Mouse (Mus musculus) gonadal fat pad, adult 2 months (tissue): ENCODE results near the gene Birc6. TPM values are rescaled to one million over a fixed set of nuclear protein-coding genes. Genes with fewer than 3 reads are reported as not detected.

Experiments
- DNase-seq: peaks from one replicate; pipeline ENCODE4 v3.0.0-alpha.2; 2012; ENCODE audit warnings: low read depth
- polyA plus RNA-seq: library from polyadenylated mRNA; depleted of rRNA; stranded (reverse); fragments of >200 nt; gene quantifications from 2 replicates; pipeline ENCODE4 v1.2.3, GENCODE M21; 2012; rRNA removed

Gene Birc6
- 77.5 and 85.6 TPM in 2 replicates for polyA plus RNA-seq

- peak; percentile 84 for DNase-seq
Observed at GRCm38 (mm10) chr17:74527729-74528607, at the start of gene Birc6. Gene Birc6, plus strand, starts transcription at chr17:74528295.

DNA sequence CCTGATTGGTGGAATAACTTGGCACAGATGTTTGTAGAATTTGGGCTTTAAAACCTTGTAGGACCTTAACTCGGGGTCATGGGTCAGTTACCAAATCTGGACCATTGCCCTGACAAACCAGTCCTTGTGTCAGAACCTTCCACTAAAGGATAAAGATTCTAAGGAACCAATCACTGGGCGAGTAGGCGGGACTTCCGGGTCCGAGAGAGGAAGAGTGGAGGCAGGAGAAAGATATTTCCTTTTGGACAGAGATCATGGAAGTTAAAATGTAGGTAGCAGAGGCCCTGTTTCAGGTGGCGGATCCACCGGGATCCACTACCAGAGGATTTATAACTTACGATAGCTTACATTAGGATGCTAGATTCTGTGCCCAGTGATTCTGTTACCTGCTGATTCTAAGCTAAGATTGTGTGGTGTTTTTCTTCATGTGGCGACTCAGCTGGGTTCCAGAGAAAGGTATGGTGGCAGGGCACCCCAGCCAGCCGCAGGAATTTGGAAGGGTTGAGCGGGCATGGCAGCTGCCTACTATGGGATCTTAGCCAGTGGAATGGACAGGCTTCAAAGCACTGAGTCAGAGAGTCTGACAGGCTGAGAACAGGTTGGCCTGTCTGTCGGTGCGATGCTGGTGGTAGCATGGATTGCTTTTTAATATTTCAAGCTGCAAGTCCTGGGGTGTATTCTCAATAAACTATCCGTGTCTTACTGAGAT lies 47.6 kb upstream of the Birc6 start:
- no peak for DNase-seq

GRCm38 (mm10) chr17:74489024-74489900 lies 38.8 kb upstream of the Birc6 start, which contains the start of gene Yipf4:
Gene Yipf4, plus strand, starts transcription at chr17:74489493.
- DNase-seq: peak; percentile 66

- DNase-seq: no peak
Observed at GRCm38 (mm10) chr17:74489901-74490220, 38.2 kb upstream of the Birc6 start.

- DNase-seq: no peak
Observed at GRCm38 (mm10) chr17:74491565-74491964, 36.5 kb upstream of the Birc6 start.

DNA sequence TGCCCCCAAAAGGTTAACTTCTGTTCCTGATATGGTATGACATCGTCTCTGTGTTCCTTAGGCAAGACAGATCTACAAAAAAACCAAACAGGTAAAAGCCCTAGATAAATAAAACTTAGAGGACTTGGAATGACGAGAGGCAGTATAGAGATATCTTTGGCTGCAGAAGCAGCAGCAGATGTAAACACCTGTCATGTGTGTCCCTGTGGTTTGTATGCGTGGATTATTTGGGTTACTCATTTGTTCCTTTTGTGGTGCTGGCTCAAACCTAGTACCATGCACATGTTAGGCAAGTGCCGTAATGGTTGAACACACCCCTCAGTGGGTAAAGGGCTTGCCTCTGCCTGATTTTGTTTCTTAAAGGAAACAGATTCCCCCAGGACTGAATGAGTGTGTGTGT lies 27.9 kb upstream of the Birc6 start:
- DNase-seq: no peak

DNA sequence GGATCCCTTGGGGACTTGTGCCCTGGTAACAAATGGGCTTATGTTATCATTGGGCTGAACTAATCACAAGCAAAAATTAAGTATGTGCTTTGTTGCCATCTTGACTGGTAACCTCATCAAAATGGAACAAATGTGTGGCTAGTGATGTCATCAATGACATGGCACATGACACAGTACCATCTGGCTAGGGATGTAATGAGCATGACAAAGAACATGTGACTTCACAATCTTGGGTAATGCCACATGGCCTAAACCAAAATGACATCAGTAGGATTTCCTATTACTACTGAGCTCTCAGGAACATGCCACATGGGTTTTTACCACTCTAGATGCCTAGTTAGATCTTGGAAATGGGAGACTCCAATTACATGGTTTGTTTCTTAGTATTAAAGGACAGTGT lies 27.0 kb upstream of the Birc6 start:
- DNase-seq: no peak

- DNase-seq: no peak
Observed at GRCm38 (mm10) chr17:74507934-74508333, 20.2 kb upstream of the Birc6 start.

GRCm38 (mm10) chr17:74508600-74508999 lies 19.5 kb upstream of the Birc6 start:
- no peak for DNase-seq

DNA sequence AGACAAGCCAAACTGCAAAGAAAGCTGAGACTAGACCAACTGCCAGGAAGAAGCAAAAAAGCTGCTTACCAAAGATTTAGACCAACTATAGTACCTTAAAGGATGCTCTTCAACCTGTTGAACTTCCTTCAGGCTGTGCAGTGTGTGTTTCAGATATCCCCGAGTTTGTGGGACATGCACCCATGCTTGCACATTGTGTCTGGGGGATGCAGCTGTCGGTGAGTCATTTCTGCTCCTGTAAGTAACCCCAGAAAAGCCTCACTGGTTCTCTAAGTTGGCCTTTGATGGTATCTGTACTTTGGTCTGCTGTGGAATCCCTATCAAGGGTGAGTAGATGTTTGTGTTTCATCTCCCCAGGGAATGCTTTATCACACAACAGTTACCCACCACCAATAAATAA lies 15.8 kb upstream of the Birc6 start:
- no peak for DNase-seq

- DNase-seq: no peak
Observed at GRCm38 (mm10) chr17:74522797-74523723, 5.0 kb upstream of the Birc6 start.

DNA sequence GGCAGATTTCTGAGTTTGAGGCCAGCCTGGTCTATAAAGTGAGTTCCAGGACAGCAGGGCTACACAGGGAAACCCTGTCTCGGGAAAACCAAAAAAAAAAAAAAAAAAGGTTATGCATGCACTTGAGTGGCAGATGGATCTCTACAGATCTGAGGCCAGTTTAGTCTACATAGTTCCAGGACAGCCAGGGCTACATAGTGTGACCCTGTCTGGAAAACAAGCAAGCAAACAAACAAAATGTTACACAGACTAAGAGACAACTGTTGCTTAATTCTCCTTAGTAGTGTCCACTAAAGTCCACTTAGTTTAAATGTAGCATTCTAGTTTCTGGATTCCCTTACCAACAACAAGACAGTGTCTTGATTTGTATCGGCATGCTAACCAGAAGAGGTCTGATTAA lies 2.0 kb upstream of the Birc6 start:
- DNase-seq: no peak

DNA sequence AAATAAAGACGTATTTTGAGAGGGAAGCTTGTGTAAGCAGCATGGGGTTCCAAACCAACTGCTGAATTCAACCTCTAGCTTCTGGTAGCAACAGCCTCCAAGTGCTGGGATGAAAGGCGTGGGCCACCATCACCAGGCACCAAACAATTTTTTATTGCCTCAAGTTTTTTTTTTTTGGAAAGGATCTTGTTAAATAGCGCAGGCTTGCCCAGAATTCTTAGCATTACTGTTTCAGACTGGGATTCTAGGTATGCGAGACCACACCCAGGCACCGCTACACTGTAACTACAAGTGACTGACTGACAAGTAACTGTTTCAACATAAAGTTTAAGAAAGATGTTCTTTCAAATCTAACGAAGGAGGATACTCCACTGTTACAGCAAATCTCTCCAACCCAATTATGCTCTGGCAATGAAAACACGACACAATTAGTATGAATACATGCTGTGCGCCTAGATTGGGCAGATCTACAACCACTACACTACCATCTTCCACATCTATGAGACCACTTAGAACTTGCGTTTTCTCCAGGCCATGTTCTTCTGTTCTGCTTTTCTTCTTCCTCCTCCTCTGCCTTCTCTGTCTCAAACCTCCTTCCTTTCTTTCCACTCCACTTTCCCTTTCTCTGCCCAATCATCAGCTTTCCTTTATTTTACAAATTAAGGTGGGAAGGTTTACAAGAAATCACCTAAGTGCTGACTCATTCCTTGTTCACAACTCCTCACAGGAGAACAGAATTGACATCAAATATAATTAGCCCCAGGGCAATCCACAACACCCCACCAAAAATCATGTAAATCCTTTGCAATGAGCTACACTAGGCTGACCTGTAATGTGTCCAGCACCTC lies 1.1 kb upstream of the Birc6 start:
- DNase-seq: no peak

DNA sequence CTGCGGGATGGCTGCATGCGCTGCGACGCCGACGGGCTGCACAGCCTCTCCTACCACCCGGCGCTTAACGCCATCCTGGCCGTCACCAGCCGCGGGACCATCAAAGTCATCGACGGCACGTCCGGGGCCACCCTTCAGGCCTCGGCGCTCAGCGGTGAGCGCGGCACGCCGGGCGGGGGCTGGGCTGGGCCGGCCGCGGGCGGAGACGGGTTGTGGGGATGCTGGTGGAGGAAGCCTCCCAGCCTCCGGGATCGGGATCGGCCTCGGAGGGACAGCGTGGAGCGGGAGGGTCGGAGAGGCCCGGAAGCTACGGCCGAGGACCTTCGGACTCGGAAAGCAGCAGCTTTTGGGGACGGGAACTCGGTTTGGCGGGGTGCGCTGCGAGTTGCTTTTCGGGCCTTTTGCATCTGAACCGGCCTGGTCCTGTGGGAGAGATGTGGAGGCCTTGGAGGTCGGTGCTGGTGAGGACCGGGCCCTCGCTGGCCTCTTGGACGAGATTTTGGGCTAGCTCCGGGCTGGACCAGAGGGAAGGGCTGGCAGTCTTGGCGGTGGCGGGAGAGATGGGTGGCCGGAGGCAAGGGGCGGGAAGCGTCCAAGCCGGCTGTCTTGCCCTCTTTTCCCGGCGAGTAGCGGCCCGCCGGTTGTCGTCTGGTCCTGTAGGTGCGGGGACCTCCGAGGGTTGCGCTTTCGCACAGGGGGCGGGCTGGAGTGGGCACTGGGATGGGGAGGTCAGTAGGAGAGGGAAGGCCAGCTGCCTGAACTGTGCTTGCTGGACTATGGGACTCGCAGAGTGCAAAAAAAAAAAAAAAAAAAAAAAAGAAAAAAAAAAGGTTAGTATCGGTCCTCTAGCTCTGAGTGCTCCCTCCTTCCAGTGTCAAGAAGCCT lies 795 bp downstream of the Birc6 start:
- no peak for DNase-seq

DNA sequence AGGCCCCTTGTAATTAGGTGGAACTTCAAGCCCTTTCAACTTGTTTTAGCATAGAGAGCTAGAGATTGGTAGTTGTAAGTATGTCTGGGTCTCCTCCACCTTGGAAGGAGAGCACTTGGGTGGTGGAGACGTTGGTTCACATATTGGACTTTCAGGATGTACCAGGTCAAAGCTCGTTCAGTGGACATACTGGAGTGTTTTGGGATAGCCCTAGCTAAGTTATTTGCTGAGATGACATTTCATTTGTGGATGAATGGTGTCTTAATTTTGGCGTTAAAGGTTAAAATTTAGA lies 1.4 kb downstream of the Birc6 start:
- no peak for DNase-seq

DNA sequence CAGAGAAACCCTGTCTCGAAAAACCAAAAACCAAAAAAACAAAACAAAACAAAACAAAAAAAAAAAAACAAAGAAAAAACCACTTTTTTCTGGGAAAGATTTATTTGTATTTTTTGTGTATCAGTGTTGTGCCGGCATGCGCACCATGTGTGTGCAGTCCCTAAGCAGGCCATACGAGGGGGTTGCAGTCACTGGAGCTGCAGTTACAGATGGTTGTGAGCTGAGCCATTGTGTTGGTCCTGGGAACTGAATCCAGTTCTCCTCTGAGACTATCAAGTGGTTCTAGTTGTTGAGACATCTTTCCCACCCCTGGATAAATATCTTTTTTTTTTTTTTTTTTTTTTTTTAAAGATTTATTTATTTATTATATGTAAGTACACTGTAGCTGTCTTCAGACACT lies 6.9 kb downstream of the Birc6 start:
- DNase-seq: no peak

DNA sequence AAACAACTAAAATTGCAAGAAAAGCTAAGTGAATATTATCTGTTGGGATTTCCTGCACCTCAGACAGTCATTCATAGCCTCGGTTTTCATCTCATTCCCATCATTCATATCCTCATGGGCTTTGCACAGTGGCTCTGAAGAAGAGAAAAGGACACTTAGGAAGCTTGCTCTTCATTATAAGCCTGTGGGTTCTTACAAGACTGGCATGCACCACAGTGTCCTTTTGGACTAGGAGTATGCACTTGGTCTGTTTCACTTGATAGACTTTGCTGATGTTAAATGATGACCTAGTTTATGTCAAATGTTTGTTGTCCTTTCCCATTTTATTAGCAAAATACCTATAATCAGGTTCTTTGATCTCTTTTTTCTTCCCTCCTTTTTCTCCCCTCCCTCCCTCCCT lies 9.4 kb downstream of the Birc6 start:
- DNase-seq: no peak

- DNase-seq: no peak
Observed at GRCm38 (mm10) chr17:74543615-74544014, 15.5 kb downstream of the Birc6 start.

DNA sequence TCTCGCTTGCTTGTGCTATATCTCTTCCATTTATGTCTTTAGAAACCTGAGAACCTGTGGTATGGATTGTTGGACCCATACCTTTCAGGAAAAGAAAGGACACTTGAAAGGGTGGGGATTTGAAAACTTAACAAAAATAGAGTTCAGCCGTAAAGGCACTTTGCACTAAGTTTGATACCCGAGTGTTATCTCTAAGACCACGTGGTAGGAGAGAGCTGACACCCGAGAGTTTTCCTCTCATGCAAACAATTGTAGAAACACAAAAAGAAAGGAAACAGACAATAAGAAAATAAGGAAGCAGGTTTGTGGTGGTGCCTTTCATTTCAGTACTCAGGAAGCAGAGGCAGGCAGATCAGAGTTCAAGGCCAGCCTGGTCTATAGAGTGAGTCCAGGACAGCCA lies 26.0 kb downstream of the Birc6 start:
- no peak for DNase-seq
